Mouse (Mus musculus): ENCODE data around the gene Spata32. TPM values are rescaled to one million over a fixed set of nuclear protein-coding genes. Genes with fewer than 3 reads are reported as not detected.

Gene Spata32
- polyA plus RNA-seq, 1 experiment, result not detected

DNA sequence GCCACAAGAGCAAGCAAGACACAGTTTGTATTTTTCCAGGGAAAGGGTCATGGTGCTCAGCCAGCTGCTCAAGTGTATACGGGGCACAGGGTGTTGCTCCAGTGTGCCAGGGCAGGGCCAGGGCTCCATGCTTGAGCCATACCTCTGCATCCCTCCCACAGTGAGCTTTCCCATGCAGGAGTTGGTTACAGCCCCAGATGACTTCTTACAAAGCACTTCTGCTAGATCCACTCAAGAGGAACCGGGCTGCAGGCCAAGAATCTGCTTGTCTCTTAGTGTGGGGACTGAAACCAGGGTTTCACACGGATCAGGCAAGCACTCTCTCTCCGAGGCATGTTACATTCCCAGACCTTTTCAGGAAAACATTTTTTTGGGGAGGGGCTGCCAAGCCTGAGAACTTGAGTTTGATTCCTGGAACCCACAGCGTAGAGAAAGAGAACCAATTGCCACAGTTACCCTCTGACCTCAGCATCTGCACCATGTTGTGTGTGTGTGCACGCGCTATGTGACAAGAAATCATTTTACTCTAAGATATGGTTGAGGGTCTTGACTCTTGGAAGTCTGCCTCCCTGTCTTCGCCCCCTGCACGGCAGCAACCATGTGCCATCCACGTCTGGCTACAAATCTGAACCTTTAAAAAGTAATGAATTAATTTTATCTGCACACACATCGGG is 29.4 kb upstream of the Spata32 start:
- TF ChIP-seq CTCF (IDR thresholded peaks at IDR 0.05; ENCODE audit: borderline replicate concordance, insufficient read depth, low read length) (no peak), POLR2A (IDR thresholded peaks at IDR 0.05; ENCODE audit: low read depth, low read length) (no peak)
- H3K4me1 ChIP-seq (ENCODE audit: control insufficient read depth, insufficient read depth, low read length), result peaks cover 20% of the 10 kb centered on the region; the same call in 1 of the 2 replicates
- H3K27ac ChIP-seq (ENCODE audit: insufficient read depth, low read length), result peak overlapping the region; percentile 77
- H3K4me3 ChIP-seq (ENCODE audit: insufficient read depth, low read length), result no peak overlapping the region

DNA sequence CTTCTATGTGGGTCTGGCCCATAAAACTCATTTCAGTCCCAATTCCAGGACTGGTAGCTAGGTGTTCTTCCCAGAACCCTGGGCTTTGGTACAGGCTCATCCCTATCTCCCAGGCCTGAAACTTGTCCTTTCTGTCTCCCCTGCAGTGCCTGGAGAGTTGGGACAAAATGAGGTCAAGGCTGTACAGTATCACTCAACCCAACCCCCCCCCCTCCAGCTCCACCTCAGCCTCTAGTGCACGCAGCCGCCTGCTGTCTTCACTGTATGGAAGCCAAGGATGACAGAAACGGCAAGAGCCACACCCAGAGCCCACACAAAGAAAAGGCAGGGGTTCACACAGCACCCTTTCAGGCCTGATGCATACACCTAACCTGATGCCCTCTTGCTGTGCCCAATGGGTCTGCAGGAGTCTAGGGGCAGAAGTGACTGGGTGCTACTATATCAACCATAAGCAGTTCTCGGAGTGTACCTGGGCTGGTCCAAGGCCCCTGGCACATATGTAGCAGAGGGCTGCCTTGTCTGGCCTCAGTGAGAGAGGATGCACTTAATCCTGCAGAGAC is 28.6 kb upstream of the Spata32 start:
- TF ChIP-seq CTCF (IDR thresholded peaks at IDR 0.05; ENCODE audit: borderline replicate concordance, insufficient read depth, low read length) (no peak), POLR2A (IDR thresholded peaks at IDR 0.05; ENCODE audit: low read depth, low read length) (no peak)
- Histone ChIP-seq H3K4me3 (ENCODE audit: insufficient read depth, low read length) (no peak overlapping the region), H3K4me1 (ENCODE audit: control insufficient read depth, insufficient read depth, low read length) (peaks cover 20% of the 10 kb centered on the region; the same call in 1 of the 2 replicates), H3K27ac (ENCODE audit: insufficient read depth, low read length) (peak overlapping the region; percentile 86)

DNA sequence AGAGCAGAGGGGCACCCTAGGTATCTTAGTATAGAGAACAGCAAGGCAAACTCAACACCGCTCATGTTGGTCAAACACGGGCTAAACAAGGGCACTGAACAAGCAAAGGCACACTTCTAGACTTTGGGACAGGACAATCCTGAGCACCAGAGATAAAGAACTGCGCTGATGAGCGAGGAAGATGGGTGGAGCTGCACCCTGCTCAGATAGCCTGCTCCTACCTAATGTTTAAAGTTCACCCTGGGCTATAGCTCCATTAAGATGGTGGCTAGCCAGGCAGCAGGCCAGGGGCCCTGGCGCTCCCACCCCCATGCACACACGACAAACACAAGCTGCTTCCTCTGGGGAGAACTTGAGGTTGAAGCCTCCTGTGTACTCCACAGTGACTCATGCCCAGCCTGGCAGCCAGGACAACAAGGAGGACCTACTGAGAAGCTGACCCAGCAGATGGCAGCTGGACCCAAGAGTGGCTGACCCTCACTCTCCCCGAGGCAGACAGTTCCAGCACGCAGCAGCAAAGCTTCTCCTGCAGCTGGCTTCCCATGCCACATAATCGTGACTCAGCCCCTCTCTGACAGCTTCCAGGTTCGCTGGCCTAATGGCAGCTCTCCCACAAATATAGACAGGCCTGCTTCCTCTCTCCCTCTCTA is 28.0 kb upstream of the Spata32 start:
- H3K4me3 ChIP-seq (ENCODE audit: insufficient read depth, low read length), result no peak overlapping the region
- TF ChIP-seq POLR2A (IDR thresholded peaks at IDR 0.05; ENCODE audit: low read depth, low read length), result 0 out of 2 replicates have a peak, but pooled peaks have one; percentile 28
- TF ChIP-seq CTCF (IDR thresholded peaks at IDR 0.05; ENCODE audit: borderline replicate concordance, insufficient read depth, low read length), result no peak
- H3K4me1 ChIP-seq (ENCODE audit: control insufficient read depth, insufficient read depth, low read length), result peaks cover 20% of the 10 kb centered on the region; the same call in 1 of the 2 replicates
- peak overlapping the region; percentile 86 for H3K27ac ChIP-seq (ENCODE audit: insufficient read depth, low read length)

DNA sequence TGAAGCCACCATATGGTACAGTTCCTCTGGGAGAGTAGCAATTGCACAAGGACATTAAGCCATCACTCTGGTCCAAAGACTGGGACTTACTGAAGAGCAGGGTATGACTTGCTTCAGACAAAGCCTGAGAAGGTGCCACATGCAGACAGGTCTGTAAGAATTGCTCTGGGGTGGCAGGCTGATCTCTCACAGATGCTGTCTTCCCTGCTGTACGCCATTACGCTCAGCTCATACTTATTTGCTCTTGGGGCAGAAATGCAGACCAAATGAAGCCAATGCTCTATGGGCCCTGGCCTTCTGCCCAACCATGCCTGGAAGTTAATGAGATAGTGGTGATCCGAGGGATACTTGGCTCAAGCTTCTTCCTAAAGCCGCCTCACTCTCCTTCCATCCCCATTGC is 26.6 kb upstream of the Spata32 start:
- Histone ChIP-seq H3K4me1 (ENCODE audit: control insufficient read depth, insufficient read depth, low read length) (peaks cover 20% of the 10 kb centered on the region; the same call in 1 of the 2 replicates), H3K4me3 (ENCODE audit: insufficient read depth, low read length) (no peak overlapping the region), H3K27ac (ENCODE audit: insufficient read depth, low read length) (no peak overlapping the region)
- TF ChIP-seq CTCF (IDR thresholded peaks at IDR 0.05; ENCODE audit: borderline replicate concordance, insufficient read depth, low read length), result no peak
- no peak for TF ChIP-seq POLR2A (IDR thresholded peaks at IDR 0.05; ENCODE audit: low read depth, low read length)

DNA sequence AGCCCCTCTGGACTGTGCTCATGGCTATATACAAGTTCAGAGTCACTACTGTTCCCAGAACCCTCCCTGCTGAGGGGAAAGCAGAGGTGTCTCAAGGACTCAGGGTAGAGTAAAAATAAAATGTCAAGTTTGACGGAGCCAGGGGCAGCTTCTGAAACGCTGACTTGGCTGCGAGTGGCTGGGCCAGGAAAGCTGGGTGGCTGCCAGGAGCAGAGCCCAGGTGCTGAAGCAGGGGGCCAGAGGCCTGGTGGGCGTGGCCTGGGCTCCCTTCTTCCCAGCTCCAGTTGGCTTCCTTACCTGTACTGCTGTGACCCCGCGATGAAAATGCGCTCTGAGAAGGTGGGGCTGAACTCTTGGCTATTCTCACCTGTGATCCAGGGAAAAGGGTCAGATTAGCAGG is 22.5 kb upstream of the Spata32 start:
- Histone ChIP-seq H3K4me3 (ENCODE audit: insufficient read depth, low read length) (no peak overlapping the region), H3K27ac (ENCODE audit: insufficient read depth, low read length) (no peak overlapping the region), H3K4me1 (ENCODE audit: control insufficient read depth, insufficient read depth, low read length) (peaks cover under 1% of the 10 kb centered on the region; the same call in 1 of the 2 replicates)
- no peak for TF ChIP-seq POLR2A (IDR thresholded peaks at IDR 0.05; ENCODE audit: low read depth, low read length)
- TF ChIP-seq CTCF (IDR thresholded peaks at IDR 0.05; ENCODE audit: borderline replicate concordance, insufficient read depth, low read length), result no peak

DNA sequence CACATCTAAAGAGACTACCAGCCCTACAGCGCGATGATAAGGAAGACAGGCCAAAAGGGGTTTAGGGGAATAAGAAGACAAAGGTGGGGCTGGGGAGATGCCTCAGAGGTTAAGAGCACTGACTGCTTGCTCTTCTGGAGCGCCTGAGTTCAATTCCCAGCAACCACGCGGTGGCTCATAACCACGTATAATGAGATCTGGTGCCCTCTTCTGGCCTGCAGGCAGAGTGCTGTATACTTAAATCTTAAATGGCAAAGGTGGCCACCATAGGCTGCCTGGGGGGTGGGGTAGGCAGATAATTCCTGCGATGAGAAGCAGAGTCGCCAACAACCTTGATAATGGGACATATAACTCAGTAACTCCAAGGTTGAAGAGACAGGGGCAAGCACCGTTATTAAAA is 19.5 kb upstream of the Spata32 start:
- H3K4me1 ChIP-seq (ENCODE audit: control insufficient read depth, insufficient read depth, low read length), result no peaks in the 10 kb centered on the region
- H3K27ac ChIP-seq (ENCODE audit: insufficient read depth, low read length), result no peak overlapping the region
- TF ChIP-seq POLR2A (IDR thresholded peaks at IDR 0.05; ENCODE audit: low read depth, low read length), result no peak
- TF ChIP-seq CTCF (IDR thresholded peaks at IDR 0.05; ENCODE audit: borderline replicate concordance, insufficient read depth, low read length), result no peak
- no peak overlapping the region for H3K4me3 ChIP-seq (ENCODE audit: insufficient read depth, low read length)

DNA sequence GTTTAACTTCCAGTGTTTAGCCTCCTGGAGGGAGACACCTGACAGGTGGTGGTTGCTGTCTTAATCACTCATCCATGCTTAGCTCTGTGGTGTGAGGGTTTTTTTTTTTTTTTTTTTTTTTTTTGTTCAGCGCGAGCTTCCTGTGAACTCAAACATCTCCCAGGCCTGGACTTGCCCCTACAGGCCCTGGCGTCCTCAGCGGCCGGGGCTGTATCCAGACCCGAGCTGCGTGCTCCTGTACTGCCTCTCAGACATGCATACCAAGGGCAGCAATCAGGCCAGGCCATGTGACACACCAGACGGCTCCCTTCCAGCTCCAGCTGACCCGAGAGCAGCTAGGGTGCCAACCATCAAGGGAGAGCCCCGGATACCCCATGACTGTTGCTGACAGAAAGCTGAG is 18.7 kb upstream of the Spata32 start:
- no peak overlapping the region for H3K4me3 ChIP-seq (ENCODE audit: insufficient read depth, low read length)
- no peak overlapping the region for H3K27ac ChIP-seq (ENCODE audit: insufficient read depth, low read length)
- H3K4me1 ChIP-seq (ENCODE audit: control insufficient read depth, insufficient read depth, low read length), result no peaks in the 10 kb centered on the region
- no peak for TF ChIP-seq POLR2A (IDR thresholded peaks at IDR 0.05; ENCODE audit: low read depth, low read length)
- no peak for TF ChIP-seq CTCF (IDR thresholded peaks at IDR 0.05; ENCODE audit: borderline replicate concordance, insufficient read depth, low read length)

DNA sequence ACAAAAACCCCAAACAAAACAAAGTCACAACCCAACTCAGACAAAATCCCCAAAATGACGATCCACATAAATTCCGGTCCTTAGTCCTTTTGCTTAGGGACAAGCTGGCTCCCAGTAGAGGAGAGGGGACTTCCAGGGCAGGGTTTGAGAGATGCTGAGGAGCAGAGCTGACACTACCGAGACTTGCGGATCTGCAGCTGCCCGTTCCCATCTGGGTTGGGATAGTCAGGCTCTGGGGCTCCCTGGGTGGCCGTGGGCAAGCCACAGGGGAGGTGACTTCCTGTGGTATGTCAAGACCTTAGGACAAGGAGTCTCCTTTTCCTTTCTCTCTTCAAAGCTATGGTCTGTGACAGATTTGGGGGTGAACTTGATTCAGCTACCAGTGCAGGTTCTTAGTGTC is 18.2 kb upstream of the Spata32 start:
- TF ChIP-seq POLR2A (IDR thresholded peaks at IDR 0.05; ENCODE audit: low read depth, low read length) (no peak), CTCF (IDR thresholded peaks at IDR 0.05; ENCODE audit: borderline replicate concordance, insufficient read depth, low read length) (no peak)
- no peak overlapping the region for H3K4me3 ChIP-seq (ENCODE audit: insufficient read depth, low read length)
- no peaks in the 10 kb centered on the region for H3K4me1 ChIP-seq (ENCODE audit: control insufficient read depth, insufficient read depth, low read length)
- no peak overlapping the region for H3K27ac ChIP-seq (ENCODE audit: insufficient read depth, low read length)

DNA sequence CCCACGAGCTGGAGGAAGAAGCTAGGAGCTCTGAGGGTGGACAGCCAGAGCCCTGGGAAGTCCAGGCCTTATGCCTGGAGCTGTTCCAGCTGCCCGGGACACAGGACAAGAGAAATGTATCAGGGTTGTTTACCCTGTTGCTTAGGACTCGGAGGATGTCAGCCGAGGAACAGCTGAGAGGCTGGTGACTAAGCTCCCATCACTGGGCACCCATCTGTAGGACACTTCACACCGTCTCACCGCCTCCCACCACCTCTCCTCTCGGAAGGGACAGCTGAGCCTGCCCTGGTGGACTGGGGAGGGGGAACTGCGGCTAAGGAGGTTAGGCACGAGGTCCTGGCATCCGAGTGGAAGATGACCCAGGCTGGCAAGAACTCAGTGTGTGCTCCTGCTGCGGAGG is 17.5 kb upstream of the Spata32 start:
- Histone ChIP-seq H3K27ac (ENCODE audit: insufficient read depth, low read length) (no peak overlapping the region), H3K4me3 (ENCODE audit: insufficient read depth, low read length) (no peak overlapping the region), H3K4me1 (ENCODE audit: control insufficient read depth, insufficient read depth, low read length) (no peaks in the 10 kb centered on the region)
- no peak for TF ChIP-seq CTCF (IDR thresholded peaks at IDR 0.05; ENCODE audit: borderline replicate concordance, insufficient read depth, low read length)
- no peak for TF ChIP-seq POLR2A (IDR thresholded peaks at IDR 0.05; ENCODE audit: low read depth, low read length)

DNA sequence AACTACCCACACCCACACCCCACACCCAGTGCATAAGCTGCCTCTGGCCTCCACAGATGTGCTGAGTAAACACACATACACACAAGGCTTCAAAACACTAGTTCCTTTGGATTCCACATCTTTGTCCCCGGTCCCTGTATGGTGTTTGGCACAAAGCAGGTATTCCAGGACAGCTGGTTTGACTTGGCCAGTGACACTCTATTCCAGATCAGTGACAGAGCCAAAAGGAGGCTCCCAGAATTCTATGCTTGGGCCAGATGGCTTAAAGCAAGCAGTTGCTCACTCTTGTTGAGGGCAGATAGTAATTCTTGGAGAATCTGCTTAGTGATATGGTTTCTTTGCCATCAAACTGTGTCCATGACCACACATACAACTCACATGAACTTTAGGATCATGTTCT is 16.2 kb upstream of the Spata32 start:
- H3K4me3 ChIP-seq (ENCODE audit: insufficient read depth, low read length), result no peak overlapping the region
- TF ChIP-seq POLR2A (IDR thresholded peaks at IDR 0.05; ENCODE audit: low read depth, low read length) (no peak), CTCF (IDR thresholded peaks at IDR 0.05; ENCODE audit: borderline replicate concordance, insufficient read depth, low read length) (no peak)
- H3K27ac ChIP-seq (ENCODE audit: insufficient read depth, low read length), result no peak overlapping the region
- H3K4me1 ChIP-seq (ENCODE audit: control insufficient read depth, insufficient read depth, low read length), result no peaks in the 10 kb centered on the region

All from embryonic fibroblast, embryonic 13.5 days (primary cell).